Mouse (Mus musculus): Measurements from ENCODE around the gene Nod2. TPM values are rescaled to one million over a fixed set of nuclear protein-coding genes. Genes with fewer than 3 reads are reported as not detected.
A peak's percentile ranks its signal among the peaks of the same experiment; 100 is the strongest.
"Not testable (repeated sequence)": the region's sequence is repeated elsewhere in the genome, so short reads cannot be mapped to it uniquely, and the experiment has no call there.

The Nod2 gene
- polyA plus RNA-seq, 1 experiment from 2014 or later: 0.13 TPM

- 76% methylated on average over 9 of the region's 9 CpGs for WGBS
- no peak for ATAC-seq (ENCODE audit: insufficient number of reproducible peaks, insufficient read depth, low FRiP score, low read depth)
Observed at GRCm38 (mm10) chr8:88637092-88638000, 9.8 kb upstream of the Nod2 start.

DNA sequence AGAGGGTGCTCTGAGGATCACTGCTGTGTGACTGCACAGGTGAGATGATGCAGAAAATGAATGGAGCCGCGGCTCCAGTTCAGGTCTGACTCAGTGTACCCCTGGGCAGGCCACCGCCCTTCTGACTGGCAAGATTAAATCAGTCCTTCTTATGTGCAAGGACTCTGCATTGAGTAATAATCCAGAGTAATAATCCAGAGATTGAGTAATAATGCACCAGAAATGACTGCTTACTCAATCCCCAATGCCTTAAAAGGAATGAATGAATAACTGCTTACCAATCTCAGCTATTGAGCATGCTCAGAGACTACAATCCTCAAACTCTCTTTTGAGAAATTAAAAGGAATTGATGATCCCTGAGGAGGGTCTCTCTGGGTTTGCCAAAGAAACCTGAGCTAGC is 8.2 kb upstream of the Nod2 start:
- ATAC-seq (ENCODE audit: insufficient number of reproducible peaks, insufficient read depth, low FRiP score, low read depth): no peak
- Histone ChIP-seq H3K9ac (replicated peaks; ENCODE audit: low read depth, low read length) (no peak overlapping the region), H3K4me1 (ENCODE audit: control insufficient read depth, insufficient read depth, low read length) (no peaks in the 10 kb centered on the region), H3K4me2 (replicated peaks; ENCODE audit: low read depth, low read length) (no peak overlapping the region), H3K9me3 (ENCODE audit: control insufficient read depth, low read depth, low read length) (no peaks in the 10 kb centered on the region), H3K27me3 (ENCODE audit: control insufficient read depth, insufficient read depth, low read length) (no peaks in the 10 kb centered on the region), H3K4me3 (ENCODE audit: low read depth, low read length) (no peak overlapping the region), H3K36me3 (ENCODE audit: control insufficient read depth, insufficient read depth, low read length) (no peaks in the 10 kb centered on the region), H3K27ac (ENCODE audit: low read length) (no peak overlapping the region)
- 99% methylated on average over 3 of the region's 3 CpGs for WGBS

More at GRCm38 (mm10) chr8:88637092-88638000, 9.8 kb upstream of the Nod2 start:
- no peaks in the 10 kb centered on the region for H3K27me3 ChIP-seq (ENCODE audit: control insufficient read depth, insufficient read depth, low read length)
- H3K36me3 ChIP-seq (ENCODE audit: control insufficient read depth, insufficient read depth, low read length): no peaks in the 10 kb centered on the region
- no peaks in the 10 kb centered on the region for H3K9me3 ChIP-seq (ENCODE audit: control insufficient read depth, low read depth, low read length)
- H3K4me1 ChIP-seq (ENCODE audit: control insufficient read depth, insufficient read depth, low read length): no peaks in the 10 kb centered on the region
- no peak overlapping the region for H3K9ac ChIP-seq (replicated peaks; ENCODE audit: low read depth, low read length)
- H3K4me2 ChIP-seq (replicated peaks; ENCODE audit: low read depth, low read length): no peak overlapping the region
- no peak overlapping the region for H3K4me3 ChIP-seq (ENCODE audit: low read depth, low read length)
- no peak overlapping the region for H3K27ac ChIP-seq (ENCODE audit: low read length)

DNA sequence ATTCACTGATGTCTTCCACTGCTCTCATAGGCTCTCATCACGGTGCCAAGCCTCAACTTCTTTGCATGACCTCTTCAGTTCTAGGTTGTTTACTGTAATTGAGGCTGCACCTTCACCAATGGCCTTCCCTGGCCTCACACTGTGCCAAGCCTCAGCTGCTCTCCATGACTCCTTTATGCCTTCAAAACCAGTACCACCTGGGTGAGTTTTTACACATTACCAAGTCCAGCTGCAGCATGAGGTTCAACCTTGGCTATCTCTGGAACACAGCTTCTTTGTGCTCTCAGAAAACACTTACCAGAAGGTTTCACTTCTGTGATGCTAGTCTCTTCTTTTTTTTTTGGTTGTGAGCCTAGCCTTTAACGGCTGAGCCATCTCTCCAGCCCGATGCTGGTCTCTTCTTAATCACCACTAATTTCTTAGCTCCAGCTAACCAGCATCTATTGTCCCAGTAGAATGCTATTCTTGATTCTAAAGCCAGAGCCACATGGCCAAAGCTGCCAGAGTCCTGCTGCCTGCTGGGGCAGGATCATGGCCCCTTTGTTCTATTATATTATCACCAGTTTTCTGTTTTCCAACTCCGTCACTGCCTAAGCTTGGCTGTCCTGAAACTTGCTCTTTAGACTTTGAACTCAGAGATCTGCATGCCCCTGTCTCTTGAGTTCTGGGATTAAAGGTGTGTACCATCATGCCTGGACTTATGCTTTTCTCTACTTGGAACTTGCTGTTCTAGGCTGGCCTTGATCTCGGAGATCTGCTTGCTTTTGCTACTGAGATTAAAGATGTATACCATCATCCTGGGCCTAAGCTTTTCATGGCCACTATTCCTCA is 4.2 kb upstream of the Nod2 start:
- 80% methylated on average over 5 of the region's 5 CpGs for WGBS
- H3K27me3 ChIP-seq (ENCODE audit: control insufficient read depth, insufficient read depth, low read length): no peaks in the 10 kb centered on the region
- no peak for ATAC-seq (ENCODE audit: insufficient number of reproducible peaks, insufficient read depth, low FRiP score, low read depth)
- H3K9ac ChIP-seq (replicated peaks; ENCODE audit: low read depth, low read length): no peak overlapping the region
- H3K4me3 ChIP-seq (ENCODE audit: low read depth, low read length): no peak overlapping the region
- no peak overlapping the region for H3K4me2 ChIP-seq (replicated peaks; ENCODE audit: low read depth, low read length)
- H3K27ac ChIP-seq (ENCODE audit: low read length): no peak overlapping the region
- no peaks in the 10 kb centered on the region for H3K36me3 ChIP-seq (ENCODE audit: control insufficient read depth, insufficient read depth, low read length)
- no peaks in the 10 kb centered on the region for H3K9me3 ChIP-seq (ENCODE audit: control insufficient read depth, low read depth, low read length)
- peaks cover 3% of the 10 kb centered on the region for H3K4me1 ChIP-seq (ENCODE audit: control insufficient read depth, insufficient read depth, low read length)

- Histone ChIP-seq H3K4me1 (ENCODE audit: control insufficient read depth, insufficient read depth, low read length) (peaks cover 3% of the 10 kb centered on the region), H3K36me3 (ENCODE audit: control insufficient read depth, insufficient read depth, low read length) (no peaks in the 10 kb centered on the region), H3K27ac (ENCODE audit: low read length) (no peak overlapping the region), H3K4me2 (replicated peaks; ENCODE audit: low read depth, low read length) (0 out of 2 replicates have a peak overlapping the region, but pooled peaks have one; percentile 60), H3K4me3 (ENCODE audit: low read depth, low read length) (no peak overlapping the region), H3K9ac (replicated peaks; ENCODE audit: low read depth, low read length) (no peak overlapping the region), H3K9me3 (ENCODE audit: control insufficient read depth, low read depth, low read length) (no peaks in the 10 kb centered on the region), H3K27me3 (ENCODE audit: control insufficient read depth, insufficient read depth, low read length) (no peaks in the 10 kb centered on the region)
- no peak for ATAC-seq (ENCODE audit: insufficient number of reproducible peaks, insufficient read depth, low FRiP score, low read depth)
Observed at GRCm38 (mm10) chr8:88648322-88648721, 1.2 kb downstream of the Nod2 start.

DNA sequence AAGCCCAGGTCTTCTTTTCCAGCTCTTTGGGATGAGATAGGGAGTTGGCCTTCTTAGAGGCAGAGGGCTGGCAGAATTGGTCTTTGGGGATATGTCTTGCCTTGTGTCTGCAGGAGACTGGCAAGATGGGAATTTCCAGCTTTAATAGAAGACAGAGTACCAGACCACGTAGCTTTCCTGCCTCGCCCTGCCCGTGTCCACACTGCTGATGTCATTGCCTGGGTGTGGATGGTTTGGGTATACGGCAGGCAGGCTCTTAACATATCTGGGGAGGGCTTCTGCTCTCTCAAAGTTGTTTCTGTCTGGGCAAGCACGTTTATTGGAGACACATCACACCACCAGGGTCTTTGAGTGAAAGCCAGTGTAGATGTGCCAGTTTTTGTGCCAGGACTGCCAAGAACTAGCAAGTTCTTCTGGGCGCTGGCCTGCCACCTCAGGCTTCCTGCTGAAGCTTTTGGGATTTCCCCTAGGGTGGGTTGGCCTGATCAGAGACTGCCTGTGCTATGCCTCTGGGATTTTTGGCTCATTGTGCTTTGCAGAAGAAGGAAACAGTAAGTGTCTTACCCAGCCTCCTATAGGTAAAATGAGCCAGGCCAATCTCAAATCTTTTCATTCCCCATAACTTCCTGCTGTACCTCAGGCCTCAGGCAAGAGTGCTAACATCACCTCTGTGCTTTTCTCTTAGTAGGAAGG is 3.0 kb downstream of the Nod2 start:
- H3K27me3 ChIP-seq (ENCODE audit: control insufficient read depth, insufficient read depth, low read length): no peaks in the 10 kb centered on the region
- ATAC-seq (ENCODE audit: insufficient number of reproducible peaks, insufficient read depth, low FRiP score, low read depth): no peak
- H3K9ac ChIP-seq (replicated peaks; ENCODE audit: low read depth, low read length): no peak overlapping the region; the same call in 1 of the 2 replicates
- H3K36me3 ChIP-seq (ENCODE audit: control insufficient read depth, insufficient read depth, low read length): no peaks in the 10 kb centered on the region
- WGBS: 73% methylated on average over 6 of the region's 6 CpGs
- no peak overlapping the region for H3K4me2 ChIP-seq (replicated peaks; ENCODE audit: low read depth, low read length)
- H3K27ac ChIP-seq (ENCODE audit: low read length): no peak overlapping the region
- H3K4me3 ChIP-seq (ENCODE audit: low read depth, low read length): no peak overlapping the region
- peaks cover 3% of the 10 kb centered on the region for H3K4me1 ChIP-seq (ENCODE audit: control insufficient read depth, insufficient read depth, low read length)
- H3K9me3 ChIP-seq (ENCODE audit: control insufficient read depth, low read depth, low read length): no peaks in the 10 kb centered on the region

DNA sequence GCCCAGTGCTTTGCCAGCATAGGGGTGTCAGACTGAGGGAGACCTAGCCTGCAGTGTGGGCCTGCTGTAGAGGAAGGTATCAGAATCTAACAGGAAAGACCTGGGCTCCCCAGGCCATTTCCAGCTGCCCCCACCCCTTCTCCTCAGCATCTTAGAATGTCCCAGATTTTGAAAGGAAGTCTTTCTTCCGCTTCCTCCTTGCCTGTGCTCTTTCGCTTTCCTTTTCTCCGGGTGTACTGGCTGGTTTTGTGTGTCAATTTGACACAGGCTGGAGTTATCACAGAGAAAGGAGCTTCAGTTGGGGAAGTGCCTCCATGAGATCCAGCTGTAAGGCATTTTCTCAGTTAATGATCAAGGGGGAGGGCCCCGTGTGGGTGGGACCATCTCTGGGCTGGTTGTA is 4.0 kb downstream of the Nod2 start:
- not testable (repeated sequence) for H3K4me1 ChIP-seq (ENCODE audit: control insufficient read depth, insufficient read depth, low read length); H3K9ac ChIP-seq (replicated peaks; ENCODE audit: low read depth, low read length); H3K4me2 ChIP-seq (replicated peaks; ENCODE audit: low read depth, low read length); H3K36me3 ChIP-seq (ENCODE audit: control insufficient read depth, insufficient read depth, low read length); H3K27me3 ChIP-seq (ENCODE audit: control insufficient read depth, insufficient read depth, low read length); H3K4me3 ChIP-seq (ENCODE audit: low read depth, low read length); H3K27ac ChIP-seq (ENCODE audit: low read length); H3K9me3 ChIP-seq (ENCODE audit: control insufficient read depth, low read depth, low read length); ATAC-seq (ENCODE audit: insufficient number of reproducible peaks, insufficient read depth, low FRiP score, low read depth)
- WGBS: 66% methylated on average over 4 of the region's 4 CpGs

- no peak overlapping the region for H3K4me2 ChIP-seq (replicated peaks; ENCODE audit: low read depth, low read length)
- H3K27ac ChIP-seq (ENCODE audit: low read length): no peak overlapping the region
- no peak overlapping the region for H3K4me3 ChIP-seq (ENCODE audit: low read depth, low read length)
- H3K9me3 ChIP-seq (ENCODE audit: control insufficient read depth, low read depth, low read length): no peaks in the 10 kb centered on the region
- H3K9ac ChIP-seq (replicated peaks; ENCODE audit: low read depth, low read length): no peak overlapping the region
- H3K4me1 ChIP-seq (ENCODE audit: control insufficient read depth, insufficient read depth, low read length): no peaks in the 10 kb centered on the region
- ATAC-seq (ENCODE audit: insufficient number of reproducible peaks, insufficient read depth, low FRiP score, low read depth): no peak
- no peaks in the 10 kb centered on the region for H3K27me3 ChIP-seq (ENCODE audit: control insufficient read depth, insufficient read depth, low read length)
- no peaks in the 10 kb centered on the region for H3K36me3 ChIP-seq (ENCODE audit: control insufficient read depth, insufficient read depth, low read length)
Observed at GRCm38 (mm10) chr8:88655334-88655733, 8.2 kb downstream of the Nod2 start.

- Histone ChIP-seq H3K4me2 (replicated peaks; ENCODE audit: low read depth, low read length) (no peak overlapping the region), H3K4me3 (ENCODE audit: low read depth, low read length) (no peak overlapping the region), H3K36me3 (ENCODE audit: control insufficient read depth, insufficient read depth, low read length) (no peaks in the 10 kb centered on the region), H3K9ac (replicated peaks; ENCODE audit: low read depth, low read length) (no peak overlapping the region), H3K27ac (ENCODE audit: low read length) (no peak overlapping the region), H3K4me1 (ENCODE audit: control insufficient read depth, insufficient read depth, low read length) (no peaks in the 10 kb centered on the region), H3K9me3 (ENCODE audit: control insufficient read depth, low read depth, low read length) (no peaks in the 10 kb centered on the region), H3K27me3 (ENCODE audit: control insufficient read depth, insufficient read depth, low read length) (no peaks in the 10 kb centered on the region)
- 83% methylated on average over 3 of the region's 3 CpGs for WGBS
- no peak for ATAC-seq (ENCODE audit: insufficient number of reproducible peaks, insufficient read depth, low FRiP score, low read depth)
Observed at GRCm38 (mm10) chr8:88659873-88660272, 12.8 kb downstream of the Nod2 start.
